Mouse (Mus musculus): ENCODE measurements around the gene Cacna2d4.

- TF ChIP-seq CTCF (IDR thresholded peaks at IDR 0.05; ENCODE audit: extremely low read depth, insufficient read depth, insufficient read length, insufficient replicate concordance) (no peak), POLR2A (IDR thresholded peaks at IDR 0.05; ENCODE audit: low read depth, low read length) (no peak)
These were observed 156.5 kb downstream of the Cacna2d4 start for GRCm38 (mm10) chr6:119392836-119393235.

All from spleen, adult 2 months (tissue).